Mouse (Mus musculus): Measurements from ENCODE around the gene Mn1.

DNA sequence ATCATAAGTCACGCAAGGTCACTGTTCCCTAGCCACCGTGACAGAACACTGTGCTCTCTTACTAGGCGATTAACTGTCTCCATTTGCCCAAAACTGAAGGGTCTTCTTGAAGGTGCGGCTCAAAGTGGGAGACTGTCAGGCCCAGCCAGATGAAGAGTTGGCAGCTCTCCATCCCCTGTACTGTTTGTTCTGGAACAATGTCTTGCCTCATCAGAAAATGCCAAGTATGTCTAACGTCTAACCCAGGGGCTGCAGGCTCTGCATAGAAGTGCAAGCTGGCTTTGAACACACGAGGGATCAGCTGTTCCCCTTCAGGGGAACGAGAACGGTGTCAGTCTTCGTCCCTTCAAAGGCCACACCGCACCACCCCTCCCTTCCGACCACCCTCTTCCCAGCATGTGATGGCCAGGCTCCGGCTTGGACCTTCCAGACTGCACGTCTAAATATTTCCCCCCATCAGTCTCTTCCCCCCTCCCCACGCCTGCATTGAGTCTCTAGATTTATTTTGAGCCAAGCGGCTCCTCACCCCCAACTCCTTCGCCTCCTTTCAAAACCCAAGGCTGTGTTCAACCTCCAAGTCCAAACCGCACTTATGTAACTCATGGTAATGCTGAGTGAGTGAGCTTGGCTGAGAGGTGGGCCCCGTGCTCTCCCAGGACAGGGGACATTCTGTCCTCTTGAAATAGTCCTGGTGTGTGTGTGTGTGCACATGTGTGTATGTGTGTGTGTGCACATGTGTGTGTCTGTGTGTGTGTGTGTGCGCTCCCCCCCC is 15.1 kb upstream of the Mn1 start:
- no peak for TF ChIP-seq POLR2A (IDR thresholded peaks at IDR 0.05; ENCODE audit: low read depth, low read length)
- no peak for TF ChIP-seq CTCF (IDR thresholded peaks at IDR 0.05; ENCODE audit: borderline replicate concordance, insufficient read depth, low read length)
